Mouse (Mus musculus): Measurements from ENCODE around the gene St3gal4.

DNA sequence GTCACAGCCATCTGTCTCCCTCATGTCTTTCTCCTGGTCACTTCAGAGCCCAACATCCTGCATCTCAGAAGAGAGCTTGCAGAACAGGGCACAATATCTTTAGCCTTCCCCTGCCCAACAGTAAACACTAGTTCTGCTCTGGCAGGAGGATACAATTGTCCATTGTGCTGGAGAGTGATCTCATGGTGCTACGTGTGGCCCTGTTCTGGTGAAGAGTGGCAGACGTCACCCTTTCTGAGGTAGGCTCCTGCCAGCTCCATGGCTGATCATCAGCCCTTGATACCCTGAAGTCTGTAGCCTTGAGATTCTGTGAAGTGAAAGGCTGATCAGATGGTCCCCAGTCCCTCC is 4.4 kb upstream of the St3gal4 start:
- TF ChIP-seq POLR2A (IDR thresholded peaks at IDR 0.05; ENCODE audit: insufficient read depth, low read length) (no peak), CTCF (IDR thresholded peaks at IDR 0.05; ENCODE audit: low read depth, low read length) (no peak), EP300 (IDR thresholded peaks at IDR 0.05; ENCODE audit: insufficient read depth, low read depth, low read length) (no peak)

Measured in ES-Bruce4 (cell line).